Mouse (Mus musculus) heart, adult 2 months (tissue): ENCODE measurements around the gene Pcsk5.

ENCODE experiments used
- CTCF ChIP-seq: fragments of 200-600 bp; IDR thresholded peaks from 2 replicates; pipeline ENCODE4 v1.8.1; 2022; ENCODE audit warnings: antibody characterized with exemption, mild to moderate bottlenecking, moderate library complexity
- EP300 ChIP-seq: fragments of 200-500 bp; IDR thresholded peaks from 2 replicates; pipeline ENCODE4 v1.6.1; 2011; ENCODE audit warnings: low read depth, low read length, control low read depth; ENCODE audit not compliant: insufficient read depth

DNA sequence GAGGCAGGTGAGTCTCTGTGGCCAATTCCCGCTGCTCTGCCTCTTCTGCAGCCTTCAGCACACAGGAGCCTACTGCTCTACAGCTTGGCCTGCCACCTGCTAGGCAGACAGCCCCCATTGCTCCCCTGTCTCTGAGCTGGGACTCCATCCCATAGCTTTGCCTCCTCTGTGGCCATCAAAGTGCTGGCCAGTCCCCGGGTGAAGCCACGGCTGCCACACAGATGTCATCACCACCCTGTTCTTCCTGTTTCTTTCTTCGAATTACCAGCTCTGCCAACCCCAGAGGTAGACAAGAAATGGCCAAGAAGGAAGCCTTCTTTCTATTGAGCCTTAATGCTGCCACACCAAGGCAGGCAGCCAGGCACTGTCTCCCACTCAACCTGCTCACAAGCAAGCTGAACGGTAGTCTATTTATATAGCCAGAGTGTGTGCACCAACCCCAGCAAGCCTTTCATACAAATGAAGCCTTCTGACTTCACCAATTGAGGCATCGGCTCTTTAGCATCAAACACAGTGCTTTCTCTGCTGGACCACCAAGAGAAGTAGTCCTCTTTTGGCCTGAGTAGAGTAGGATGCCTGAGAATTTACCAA, 454.5 kb downstream of the Pcsk5 start:
- TF ChIP-seq CTCF (no peak), EP300 (no peak)
